Mouse (Mus musculus): Measurements from ENCODE around the gene Agpat2.

Gene Agpat2

GRCm38 (mm10) chr2:26596898-26597297, 7.3 kb downstream of the Agpat2 start:
- DNase-seq (ENCODE audit: low spot score in 2 of 2): no peak

GRCm38 (mm10) chr2:26595725-26596435, 8.3 kb downstream of the Agpat2 start:
- DNase-seq (ENCODE audit: low spot score in 2 of 2): no peak

GRCm38 (mm10) chr2:26594934-26595724, 9.1 kb downstream of the Agpat2 start:
- DNase-seq (ENCODE audit: low spot score in 2 of 2): no peak

- no peak for DNase-seq (ENCODE audit: low spot score in 2 of 2)
Measured at GRCm38 (mm10) chr2:26594461-26594933, 9.7 kb downstream of the Agpat2 start.

GRCm38 (mm10) chr2:26594022-26594346, 10.2 kb downstream of the Agpat2 start:
- DNase-seq (ENCODE audit: low spot score in 2 of 2): no peak

- DNase-seq (ENCODE audit: low spot score in 2 of 2): no peak
Measured at GRCm38 (mm10) chr2:26593211-26594021, 10.8 kb downstream of the Agpat2 start.

GRCm38 (mm10) chr2:26591416-26591815, 12.8 kb downstream of the Agpat2 start:
- no peak for DNase-seq (ENCODE audit: low spot score in 2 of 2)

GRCm38 (mm10) chr2:26590962-26591361, 13.3 kb downstream of the Agpat2 start:
- no peak for DNase-seq (ENCODE audit: low spot score in 2 of 2)

GRCm38 (mm10) chr2:26590282-26590681, 13.9 kb downstream of the Agpat2 start:
- no peak for DNase-seq (ENCODE audit: low spot score in 2 of 2)

- DNase-seq (ENCODE audit: low spot score in 2 of 2): no peak
Measured at GRCm38 (mm10) chr2:26589284-26589683, 14.9 kb downstream of the Agpat2 start.

- DNase-seq (ENCODE audit: low spot score in 2 of 2): no peak
Measured at GRCm38 (mm10) chr2:26588573-26588972, 15.6 kb downstream of the Agpat2 start.

- DNase-seq (ENCODE audit: low spot score in 2 of 2): peak in 1 of 2 experiments; percentile 29
Measured at GRCm38 (mm10) chr2:26587044-26587405, 17.2 kb downstream of the Agpat2 start.

GRCm38 (mm10) chr2:26586294-26587043, 17.7 kb downstream of the Agpat2 start, which contains the start of gene Gm20532:
TSS of gene Gm20532 (plus strand) at chr2:26586639.
- peak in 1 of 2 experiments; percentile 66 for DNase-seq (ENCODE audit: low spot score in 2 of 2)

- no peak for DNase-seq (ENCODE audit: low spot score in 2 of 2)
Measured at GRCm38 (mm10) chr2:26585713-26586112, 18.5 kb downstream of the Agpat2 start.

- no peak for DNase-seq (ENCODE audit: low spot score in 2 of 2)
Measured at GRCm38 (mm10) chr2:26583640-26584039, 20.6 kb downstream of the Agpat2 start.

- DNase-seq (ENCODE audit: low spot score in 2 of 2): no peak
Measured at GRCm38 (mm10) chr2:26582741-26583140, 21.5 kb downstream of the Agpat2 start.

GRCm38 (mm10) chr2:26582203-26582602, 22.0 kb downstream of the Agpat2 start:
- DNase-seq (ENCODE audit: low spot score in 2 of 2): no peak

- no peak for DNase-seq (ENCODE audit: low spot score in 2 of 2)
Measured at GRCm38 (mm10) chr2:26580751-26581150, 23.5 kb downstream of the Agpat2 start.

GRCm38 (mm10) chr2:26579714-26580113, 24.5 kb downstream of the Agpat2 start, which contains the start of gene Egfl7:
TSS of gene Egfl7 (plus strand) at chr2:26580014.
- no peak for DNase-seq (ENCODE audit: low spot score in 2 of 2)

- no peak for DNase-seq (ENCODE audit: low spot score in 2 of 2)
Measured at GRCm38 (mm10) chr2:26578369-26578768, 25.8 kb downstream of the Agpat2 start.

GRCm38 (mm10) chr2:26576462-26576861, 27.8 kb downstream of the Agpat2 start:
- no peak for DNase-seq (ENCODE audit: low spot score in 2 of 2)
